Mouse (Mus musculus) E14TG2a.4 (cell line): ENCODE results near the gene Rtf1.

Source experiments
- CTCF ChIP-seq: conservative IDR thresholded peaks from 2 replicates; pipeline ENCODE4 v1.5.1; 2014; ENCODE audit warnings: low read length
- POU5F1 ChIP-seq: IDR thresholded peaks from 2 replicates; pipeline ENCODE4 v1.6.1; 2014; ENCODE audit warnings: low read length, borderline replicate concordance

- TF ChIP-seq CTCF (no peak), POU5F1 (no peak)
Measured at GRCm38 (mm10) chr2:119744163-119745111, 69.6 kb downstream of the Rtf1 start.
